Mouse (Mus musculus): ENCODE data around the gene Klhl25. TPM values are rescaled to one million over a fixed set of nuclear protein-coding genes. Genes with fewer than 3 reads are reported as not detected.
A peak's percentile ranks its signal among the peaks of the same experiment; 100 is the strongest.
"Not testable (repeated sequence)": the region's sequence is repeated elsewhere in the genome, so short reads cannot be mapped to it uniquely, and the experiment has no call there.

The Klhl25 gene
- polyA plus RNA-seq, 2 experiments, result 7.9 to 8.9 TPM

DNA sequence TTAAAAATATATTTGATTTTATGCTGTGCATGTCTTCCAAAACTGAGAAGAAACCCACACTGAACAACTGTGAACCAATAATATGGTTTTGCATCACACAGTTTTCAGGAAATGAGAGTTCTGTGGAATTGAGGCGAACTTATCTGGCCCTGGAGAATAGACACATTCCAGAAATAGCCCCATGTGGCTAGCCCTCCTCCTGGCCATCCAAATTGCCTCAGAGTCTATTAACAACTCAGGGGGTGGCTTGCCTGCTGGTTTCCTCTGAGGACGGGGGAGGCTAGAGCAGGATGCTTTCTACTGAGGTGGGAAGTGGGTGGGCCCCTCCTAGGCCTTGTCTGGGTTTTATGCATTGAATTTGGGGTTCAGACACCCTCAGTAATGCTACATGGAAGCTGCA, 57.0 kb downstream of the Klhl25 start:
- H3K27me3 ChIP-seq (ENCODE audit: control insufficient read depth, insufficient read depth, low read length), result no peaks in the 10 kb centered on the region
- H3K9me3 ChIP-seq (ENCODE audit: control insufficient read depth, low read length), result no peaks in the 10 kb centered on the region
- H3K4me1 ChIP-seq (replicated peaks; ENCODE audit: control insufficient read depth in 2 of 2, insufficient read depth in 2 of 2, low read length in 1 of 2), result no peaks in the 10 kb centered on the region
- no peak overlapping the region for H3K4me2 ChIP-seq (ENCODE audit: low read depth)
- H3K27ac ChIP-seq, result no peak overlapping the region
- no peak overlapping the region for H3K4me3 ChIP-seq (ENCODE audit: insufficient read depth in 1 of 2, low read depth in 2 of 2, low read length in 2 of 2)
- 8% methylated on average over 2 of the region's 2 CpGs for WGBS (ENCODE audit: insufficient replicate concordance)
- H3K9ac ChIP-seq (replicated peaks), result no peak overlapping the region
- H3K36me3 ChIP-seq (replicated peaks; ENCODE audit: control insufficient read depth, insufficient read depth, low read depth), result no peaks in the 10 kb centered on the region
- no peak for ATAC-seq (ENCODE audit: insufficient read depth)
- no peak for DNase-seq (ENCODE audit: low read depth in 3 of 3, low spot score in 3 of 3)
- TF ChIP-seq EP300 (IDR thresholded peaks at IDR 0.05; ENCODE audit: low read depth) (no peak), CTCF (IDR thresholded peaks at IDR 0.05; ENCODE audit: low read depth) (no peak)

DNA sequence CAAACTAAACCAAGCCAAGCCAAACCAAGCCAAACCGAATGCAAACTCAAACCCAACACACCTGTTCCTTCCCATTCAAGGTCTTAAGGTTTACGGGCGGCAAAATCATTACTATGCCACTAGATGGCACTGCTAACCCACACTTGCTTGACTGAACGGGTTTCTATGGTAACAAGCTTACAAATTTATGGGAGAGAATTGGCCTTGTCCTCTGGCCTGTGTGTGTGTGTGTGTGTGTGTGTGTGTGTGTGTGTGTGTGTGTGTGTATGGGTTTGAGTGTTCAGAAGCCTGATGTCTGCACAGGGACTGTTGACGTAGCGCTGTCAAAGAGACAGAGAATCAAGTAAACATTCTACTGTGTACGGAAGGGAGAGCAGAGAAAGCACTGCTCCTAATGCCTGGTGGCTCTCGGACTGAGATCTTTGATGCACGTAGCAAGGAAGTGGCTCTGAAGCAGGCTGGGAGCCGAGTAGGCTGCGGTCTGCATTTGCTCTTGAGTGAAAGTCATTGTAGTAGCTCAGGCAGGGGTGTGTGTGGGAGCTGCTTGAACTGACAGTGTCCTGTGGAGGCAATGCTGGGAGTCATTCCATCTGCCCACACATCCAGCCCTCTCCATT, 62.0 kb downstream of the Klhl25 start:
- Histone ChIP-seq H3K36me3 (replicated peaks; ENCODE audit: control insufficient read depth, insufficient read depth, low read depth) (no peaks in the 10 kb centered on the region), H3K9me3 (ENCODE audit: control insufficient read depth, low read length) (no peaks in the 10 kb centered on the region), H3K4me2 (ENCODE audit: low read depth) (no peak overlapping the region), H3K9ac (replicated peaks) (no peak overlapping the region), H3K4me1 (replicated peaks; ENCODE audit: control insufficient read depth in 2 of 2, insufficient read depth in 2 of 2, low read length in 1 of 2) (no peaks in the 10 kb centered on the region), H3K27me3 (ENCODE audit: control insufficient read depth, insufficient read depth, low read length) (no peaks in the 10 kb centered on the region), H3K4me3 (ENCODE audit: insufficient read depth in 1 of 2, low read depth in 2 of 2, low read length in 2 of 2) (no peak overlapping the region), H3K27ac (no peak overlapping the region)
- DNase-seq (ENCODE audit: low read depth in 3 of 3, low spot score in 3 of 3) (peak; percentile 12 to 39 (median 26)), ATAC-seq (ENCODE audit: insufficient read depth) (peak; percentile 23; the same call in 1 of the 2 replicates)
- 16% methylated on average over 11 of the region's 11 CpGs for WGBS (ENCODE audit: insufficient replicate concordance)
- TF ChIP-seq CTCF (IDR thresholded peaks at IDR 0.05; ENCODE audit: low read depth) (peak; percentile 80), EP300 (IDR thresholded peaks at IDR 0.05; ENCODE audit: low read depth) (no peak)

DNA sequence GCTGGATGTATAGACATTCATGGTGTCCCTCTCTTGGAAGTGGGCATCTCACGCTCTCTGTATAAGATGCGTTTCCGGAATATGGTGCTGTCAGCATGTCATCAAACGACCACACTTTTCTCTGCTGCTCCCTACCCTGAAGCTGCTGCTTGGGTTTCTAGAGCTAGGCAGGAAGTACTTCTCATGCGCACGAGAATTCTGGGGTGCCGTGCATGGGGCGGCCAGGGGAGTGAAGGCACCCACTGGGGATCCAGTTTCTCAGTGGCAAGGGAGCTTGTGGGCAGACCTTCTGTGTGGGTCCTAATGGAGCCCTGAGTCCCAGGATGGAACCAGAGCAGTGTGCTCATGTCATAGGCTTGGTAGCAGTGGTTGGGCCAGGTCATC, 62.5 kb downstream of the Klhl25 start:
- 63% methylated on average over 8 of the region's 8 CpGs for WGBS (ENCODE audit: insufficient replicate concordance)
- no peak overlapping the region for H3K4me3 ChIP-seq (ENCODE audit: insufficient read depth in 1 of 2, low read depth in 2 of 2, low read length in 2 of 2)
- H3K27ac ChIP-seq, result no peak overlapping the region
- H3K36me3 ChIP-seq (replicated peaks; ENCODE audit: control insufficient read depth, insufficient read depth, low read depth), result no peaks in the 10 kb centered on the region
- H3K4me1 ChIP-seq (replicated peaks; ENCODE audit: control insufficient read depth in 2 of 2, insufficient read depth in 2 of 2, low read length in 1 of 2), result no peaks in the 10 kb centered on the region
- no peaks in the 10 kb centered on the region for H3K27me3 ChIP-seq (ENCODE audit: control insufficient read depth, insufficient read depth, low read length)
- no peaks in the 10 kb centered on the region for H3K9me3 ChIP-seq (ENCODE audit: control insufficient read depth, low read length)
- no peak overlapping the region for H3K9ac ChIP-seq (replicated peaks)
- DNase-seq (ENCODE audit: low read depth in 3 of 3, low spot score in 3 of 3), result no peak
- ATAC-seq (ENCODE audit: insufficient read depth), result no peak
- H3K4me2 ChIP-seq (ENCODE audit: low read depth), result no peak overlapping the region
- no peak for TF ChIP-seq EP300 (IDR thresholded peaks at IDR 0.05; ENCODE audit: low read depth)
- no peak for TF ChIP-seq CTCF (IDR thresholded peaks at IDR 0.05; ENCODE audit: low read depth)

- Histone ChIP-seq H3K4me3 (ENCODE audit: insufficient read depth in 1 of 2, low read depth in 2 of 2, low read length in 2 of 2) (no peak overlapping the region), H3K27me3 (ENCODE audit: control insufficient read depth, insufficient read depth, low read length) (no peaks in the 10 kb centered on the region), H3K9me3 (ENCODE audit: control insufficient read depth, low read length) (no peaks in the 10 kb centered on the region), H3K36me3 (replicated peaks; ENCODE audit: control insufficient read depth, insufficient read depth, low read depth) (no peaks in the 10 kb centered on the region), H3K4me1 (replicated peaks; ENCODE audit: control insufficient read depth in 2 of 2, insufficient read depth in 2 of 2, low read length in 1 of 2) (no peaks in the 10 kb centered on the region), H3K9ac (replicated peaks) (no peak overlapping the region), H3K4me2 (ENCODE audit: low read depth) (no peak overlapping the region), H3K27ac (no peak overlapping the region)
- WGBS (ENCODE audit: insufficient replicate concordance), result 4% methylated on average over 7 of the region's 7 CpGs
- DNase-seq (ENCODE audit: low read depth in 3 of 3, low spot score in 3 of 3), result peak; percentile 13 to 33 (median 20)
- no peak for ATAC-seq (ENCODE audit: insufficient read depth)
- no peak for TF ChIP-seq EP300 (IDR thresholded peaks at IDR 0.05; ENCODE audit: low read depth)
- TF ChIP-seq CTCF (IDR thresholded peaks at IDR 0.05; ENCODE audit: low read depth), result peak; percentile 95
These were observed 65.8 kb downstream of the Klhl25 start for GRCm38 (mm10) chr7:75913952-75914351.

- H3K36me3 ChIP-seq (replicated peaks; ENCODE audit: control insufficient read depth, insufficient read depth, low read depth); H3K4me2 ChIP-seq (ENCODE audit: low read depth); H3K27me3 ChIP-seq (ENCODE audit: control insufficient read depth, insufficient read depth, low read length); H3K9ac ChIP-seq (replicated peaks); H3K4me1 ChIP-seq (replicated peaks; ENCODE audit: control insufficient read depth in 2 of 2, insufficient read depth in 2 of 2, low read length in 1 of 2); H3K27ac ChIP-seq; DNase-seq (ENCODE audit: low read depth in 3 of 3, low spot score in 3 of 3); ATAC-seq (ENCODE audit: insufficient read depth); H3K4me3 ChIP-seq (ENCODE audit: insufficient read depth in 1 of 2, low read depth in 2 of 2, low read length in 2 of 2); H3K9me3 ChIP-seq (ENCODE audit: control insufficient read depth, low read length): not testable (repeated sequence)
- WGBS (ENCODE audit: insufficient replicate concordance), result 46% methylated on average over 3 of the region's 3 CpGs
These were observed 67.4 kb downstream of the Klhl25 start for GRCm38 (mm10) chr7:75915550-75915949.
